Mouse (Mus musculus): ENCODE results near the gene Zfp978.
"Not testable (repeated sequence)": the region's sequence is repeated elsewhere in the genome, so short reads cannot be mapped to it uniquely, and the experiment has no call there.

GRCm38 (mm10) chr4:147350541-147350940 is 10.6 kb upstream of the Zfp978 start:
- TF ChIP-seq CTCF (IDR thresholded peaks at IDR 0.05; ENCODE audit: extremely low read depth, insufficient read length, insufficient replicate concordance, low read depth, low read length); POLR2A (IDR thresholded peaks at IDR 0.05; ENCODE audit: low read depth, low read length): not testable (repeated sequence)

Measured in small intestine, adult 2 months (tissue).